Mouse (Mus musculus) urinary bladder, postnatal 25 days (tissue): ENCODE measurements at regions not wholly inside any gene's neighbourhood (a gene's known extent, or its start where the extent isn't known, plus 50 kb on each side); places are given as distances from the start of the nearest gene placed in this dataset.

Source experiments
- DNase-seq: peaks from one replicate; pipeline ENCODE4 v3.0.0; 2022; ENCODE audit warnings: low spot score

DNA sequence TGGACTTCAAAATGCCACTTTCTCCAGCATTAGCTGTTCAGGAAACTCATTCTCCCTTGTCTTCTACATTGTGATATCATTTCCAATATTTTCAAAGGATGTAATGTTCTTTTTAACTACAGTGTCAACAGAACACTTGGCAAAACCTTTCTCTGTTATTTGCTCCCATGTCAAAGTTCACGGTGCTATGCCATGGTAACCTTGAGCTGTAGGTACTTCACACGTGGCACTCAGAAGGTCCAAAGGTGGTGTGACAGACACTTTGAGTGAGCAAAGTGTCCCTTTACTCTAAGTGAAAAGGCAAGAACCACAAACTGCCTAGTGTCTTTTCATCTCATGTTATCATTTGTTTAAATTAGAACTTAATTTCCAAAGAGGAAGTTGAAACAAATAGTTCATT is 53.3 kb upstream of the Tram2 start:
- DNase-seq: no peak

GRCm38 (mm10) chr1:21146961-21147360 is 67.9 kb upstream of the Tram2 start:
- no peak for DNase-seq

DNA sequence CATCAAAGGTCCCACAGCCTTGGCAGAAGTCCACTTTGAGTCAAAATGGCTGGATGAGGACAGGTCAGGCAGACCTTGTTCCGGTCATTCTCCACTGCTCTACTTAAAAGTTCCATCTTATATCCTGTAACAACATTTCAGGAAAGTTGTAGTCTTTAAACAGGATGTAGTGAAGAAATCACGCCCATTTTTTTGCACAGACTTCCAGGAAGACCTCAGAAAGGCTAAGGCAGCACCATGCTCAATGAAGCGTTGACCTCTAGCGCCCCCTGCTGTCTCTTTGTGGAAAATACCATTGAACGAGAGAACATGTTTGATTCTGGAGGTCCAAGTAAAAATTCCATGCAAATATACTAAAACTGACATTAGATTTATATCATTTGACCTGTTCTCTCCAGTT is 56.6 kb upstream of the Tmem14a start:
- DNase-seq: peak; percentile 79

DNA sequence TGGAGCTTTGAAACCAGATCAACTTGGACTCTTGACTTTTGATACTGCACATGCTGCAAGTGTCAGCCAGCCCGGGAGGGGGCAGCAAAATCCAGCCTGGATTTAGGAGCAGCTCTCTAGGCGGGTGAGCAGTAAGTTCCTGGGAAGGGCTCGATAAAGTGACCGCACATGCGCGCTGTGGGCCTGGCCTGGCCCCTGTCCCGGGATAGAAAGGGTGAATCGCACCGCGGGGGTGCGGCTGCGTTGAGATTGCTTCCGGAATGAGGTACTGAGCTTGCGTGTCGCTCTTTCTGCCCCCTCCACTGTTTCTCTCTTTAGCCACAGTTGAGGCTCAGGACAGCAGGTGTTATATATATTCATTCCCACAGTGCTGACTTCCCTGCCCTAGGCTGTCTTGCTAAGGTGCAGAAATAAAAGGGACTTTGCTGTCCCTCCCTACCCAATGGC is 52.1 kb upstream of the Tmem14a start:
- peak; percentile 89 for DNase-seq

DNA sequence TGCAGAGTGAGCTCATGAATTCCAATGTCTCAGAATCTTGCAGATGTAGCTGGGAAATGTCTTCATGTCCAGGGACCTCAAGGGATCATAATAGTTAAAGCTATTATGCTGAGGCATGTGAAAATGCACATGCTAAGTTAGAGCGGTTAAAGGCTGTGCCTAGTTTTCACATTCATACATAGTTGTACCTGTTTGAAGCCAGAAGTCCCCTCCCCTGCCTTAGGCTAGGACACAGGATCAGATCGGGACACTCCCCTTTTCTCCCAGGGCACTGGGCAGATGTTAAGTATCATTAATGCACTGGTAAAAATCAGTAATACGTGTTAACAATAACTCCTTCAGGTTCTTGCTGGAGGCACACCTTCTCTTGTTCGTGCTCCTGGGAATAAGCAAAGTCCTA is 51.6 kb upstream of the Tmem14a start:
- no peak for DNase-seq
